Mouse (Mus musculus) T-helper 1 cell (primary cell): ENCODE data around the gene Lekr1.

Experiments used
- in situ Hi-C: fragments of 300-600 bp; cut with MboI, MseI; formaldehyde crosslinking; loops from one replicate; pipeline ENCODE4 v1.15.1; 2025; ENCODE audit warnings: high pct_unique_total_duplicates

Gene Lekr1

GRCm38 (mm10) chr3:65829943-65830483, 164.0 kb downstream of the Lekr1 start:
- in situ Hi-C loops: loop anchor here (5.0 kb wide), 1 partner anchor 67 kb away; no protein-coding TSS in a partner anchor

- in situ Hi-C loops: no loop called here
Measured at GRCm38 (mm10) chr3:65830801-65831200, 164.8 kb downstream of the Lekr1 start.

GRCm38 (mm10) chr3:65832398-65832797, 166.4 kb downstream of the Lekr1 start:
- in situ Hi-C loops: no loop called here

- in situ Hi-C loops: no loop called here
Measured at GRCm38 (mm10) chr3:65836435-65836834, 170.4 kb downstream of the Lekr1 start.

- in situ Hi-C loops: no loop called here
Measured at GRCm38 (mm10) chr3:65839664-65840063, 173.6 kb downstream of the Lekr1 start.

- in situ Hi-C loops: no loop called here
Measured at GRCm38 (mm10) chr3:65841175-65841574, 175.1 kb downstream of the Lekr1 start.

- in situ Hi-C loops: no loop called here
Measured at GRCm38 (mm10) chr3:65842515-65843184, 176.6 kb downstream of the Lekr1 start.

GRCm38 (mm10) chr3:65843185-65843552, 177.1 kb downstream of the Lekr1 start:
- in situ Hi-C loops: no loop called here

- in situ Hi-C loops: no loop called here
Measured at GRCm38 (mm10) chr3:65844302-65844701, 178.3 kb downstream of the Lekr1 start.

GRCm38 (mm10) chr3:65844851-65845552, 179.0 kb downstream of the Lekr1 start:
- in situ Hi-C loops: no loop called here

- in situ Hi-C loops: no loop called here
Measured at GRCm38 (mm10) chr3:65847158-65847787, 181.2 kb downstream of the Lekr1 start.

GRCm38 (mm10) chr3:65853746-65854145, 187.7 kb downstream of the Lekr1 start:
- in situ Hi-C loops: no loop called here

- in situ Hi-C loops: no loop called here
Measured at GRCm38 (mm10) chr3:65855521-65855920, 189.5 kb downstream of the Lekr1 start.

- in situ Hi-C loops: no loop called here
Measured at GRCm38 (mm10) chr3:65858118-65858517, 192.1 kb downstream of the Lekr1 start.

GRCm38 (mm10) chr3:65858741-65859348, 192.8 kb downstream of the Lekr1 start:
- in situ Hi-C loops: no loop called here

- in situ Hi-C loops: no loop called here
Measured at GRCm38 (mm10) chr3:65859750-65860149, 193.7 kb downstream of the Lekr1 start.

- in situ Hi-C loops: no loop called here
Measured at GRCm38 (mm10) chr3:65860903-65861302, 194.9 kb downstream of the Lekr1 start.

GRCm38 (mm10) chr3:65861471-65861881, 195.4 kb downstream of the Lekr1 start:
- in situ Hi-C loops: no loop called here

- in situ Hi-C loops: no loop called here
Measured at GRCm38 (mm10) chr3:65863297-65863696, 197.3 kb downstream of the Lekr1 start.

- in situ Hi-C loops: no loop called here
Measured at GRCm38 (mm10) chr3:65863762-65864377, 197.8 kb downstream of the Lekr1 start.

- in situ Hi-C loops: no loop called here
Measured at GRCm38 (mm10) chr3:65868931-65869330, 202.9 kb downstream of the Lekr1 start.

GRCm38 (mm10) chr3:65869724-65870123, 203.7 kb downstream of the Lekr1 start:
- in situ Hi-C loops: no loop called here
